Mouse (Mus musculus) A20 (cell line): ENCODE measurements around the gene Rag1.

Experiments used
- DNase-seq: peaks from one replicate; pipeline ENCODE4 v3.0.0-alpha.2; 2011; ENCODE audit warnings: low read depth, low spot score

The Rag1 gene

DNA sequence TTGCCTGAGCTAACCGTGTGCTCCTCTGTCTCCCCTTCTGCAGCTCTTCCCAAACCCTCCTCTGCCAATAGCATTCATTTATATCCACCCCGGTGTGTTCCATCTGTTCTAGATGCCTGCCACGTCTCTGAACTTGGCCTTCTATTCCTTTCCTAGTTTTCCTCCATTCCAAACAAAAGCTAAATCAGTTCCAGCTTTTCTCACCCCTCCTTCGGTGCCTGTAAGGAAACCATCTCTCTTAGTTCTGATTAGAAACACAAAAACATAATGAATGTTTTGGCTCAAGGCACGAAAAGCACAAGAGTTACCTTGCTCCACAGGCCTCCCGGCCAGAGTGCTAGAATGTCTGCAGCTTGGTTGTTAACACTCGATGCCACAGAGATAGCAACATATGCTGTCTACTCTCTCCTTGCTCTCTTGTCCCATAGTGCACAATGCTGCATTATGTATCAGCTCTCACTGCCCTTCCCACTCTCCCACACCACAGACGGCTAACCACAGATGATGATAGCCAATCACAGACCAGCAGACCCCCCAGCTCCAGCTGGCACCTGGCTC, at the start of gene Rag1, which contains the start of gene B230118H07Rik:
Rag1 (minus strand) TSS at position 388 of the 558 bp plus-strand sequence.
B230118H07Rik (minus strand) TSS at position 419 of the 558 bp plus-strand sequence.
- DNase-seq = peak; percentile 26

DNA sequence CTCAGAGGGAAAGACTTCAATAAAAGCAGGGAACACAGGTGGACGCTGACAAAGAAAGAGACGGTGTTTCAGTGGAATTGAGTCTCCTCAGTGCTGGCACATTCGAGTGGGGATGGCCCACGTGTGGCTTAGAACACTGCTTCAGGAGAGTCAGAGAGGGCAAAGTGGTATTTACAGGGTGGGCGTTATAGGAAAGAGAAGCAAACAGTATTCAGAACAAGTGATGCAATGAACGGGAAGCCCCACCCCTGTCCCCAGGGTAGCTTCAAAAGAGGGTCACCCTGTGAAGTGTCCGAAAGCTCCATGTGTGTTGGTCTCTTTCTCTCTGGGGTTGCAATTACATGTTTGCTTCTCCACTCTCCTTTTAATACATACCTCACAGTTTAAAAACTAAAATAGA, 46.3 kb upstream of the Rag1 start:
- no peak for DNase-seq

DNA sequence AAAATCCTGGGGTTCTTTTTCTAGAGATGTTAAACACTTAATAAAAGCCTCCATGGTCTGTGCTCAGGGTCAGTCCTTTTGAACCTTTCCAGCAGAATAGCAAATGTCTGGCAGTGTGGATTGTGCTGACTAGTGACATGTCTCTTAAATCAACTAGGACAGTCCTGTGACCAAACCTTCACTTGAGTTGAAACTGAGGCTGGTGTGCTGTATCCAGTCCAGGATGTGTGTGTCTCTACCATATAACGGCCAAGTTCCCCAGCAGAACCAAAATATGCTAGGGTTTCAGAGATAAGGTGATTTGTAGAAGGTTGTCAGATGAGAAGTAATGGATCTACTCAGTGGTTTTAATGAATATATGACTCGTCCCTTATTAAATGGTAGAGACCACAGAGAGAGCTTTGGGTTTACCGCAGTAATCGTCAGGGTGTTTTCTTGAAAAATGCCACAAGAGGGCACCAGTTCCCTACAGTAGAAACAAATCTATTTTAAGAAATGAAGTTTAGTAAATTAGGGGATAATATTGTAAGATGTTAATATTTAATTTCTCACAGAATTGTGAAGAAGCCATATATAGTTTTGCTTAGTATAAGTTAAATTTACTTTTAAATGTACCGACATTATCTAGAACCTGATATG, 44.4 kb upstream of the Rag1 start:
- DNase-seq = peak; percentile 39

DNA sequence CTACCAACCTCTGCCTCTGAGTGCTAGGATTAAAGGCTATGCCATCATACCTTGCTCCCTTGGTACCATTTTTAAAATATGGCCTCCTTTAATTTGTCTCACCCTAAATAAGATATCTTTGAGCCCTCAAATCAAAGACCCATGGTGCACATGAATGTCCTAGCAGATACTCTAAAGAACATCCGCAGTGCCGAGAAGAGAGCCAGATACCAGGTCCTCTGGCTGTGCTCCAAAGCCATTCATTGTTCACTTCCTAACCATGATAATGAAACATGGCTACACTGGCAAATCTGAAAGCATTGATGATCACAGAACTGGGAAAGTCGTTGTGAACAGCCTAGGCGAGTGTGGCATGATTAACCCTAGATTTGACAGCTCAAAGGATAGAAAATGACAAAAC, 43.7 kb upstream of the Rag1 start:
- no peak for DNase-seq

DNA sequence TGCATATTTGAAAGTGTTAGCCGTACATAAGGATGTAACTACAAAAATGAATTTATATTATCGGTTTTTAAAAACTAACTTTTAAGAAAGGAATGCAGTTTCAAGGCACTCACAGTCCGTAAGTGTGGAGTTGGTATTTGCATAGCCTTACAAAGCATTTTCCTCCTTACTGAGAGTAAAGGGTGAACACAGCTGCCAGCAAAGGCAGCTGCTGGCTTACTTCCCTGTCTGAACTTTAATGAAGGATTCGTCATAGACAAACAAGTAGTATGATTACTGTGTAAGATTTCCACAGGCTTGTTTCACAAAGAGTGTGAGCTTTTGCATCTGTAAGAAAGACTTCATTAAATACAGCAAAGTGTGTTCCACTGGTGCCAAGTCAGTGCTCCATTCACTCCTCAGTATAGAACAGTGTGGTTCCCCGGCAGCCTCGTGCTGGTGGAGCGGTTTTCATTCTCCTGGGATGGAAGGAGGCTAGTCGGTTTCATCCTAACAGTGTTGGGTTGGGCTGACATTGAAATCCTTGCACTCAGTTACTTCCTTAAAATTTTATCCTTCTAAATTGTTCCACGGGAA, 41.0 kb upstream of the Rag1 start:
- no peak for DNase-seq

DNA sequence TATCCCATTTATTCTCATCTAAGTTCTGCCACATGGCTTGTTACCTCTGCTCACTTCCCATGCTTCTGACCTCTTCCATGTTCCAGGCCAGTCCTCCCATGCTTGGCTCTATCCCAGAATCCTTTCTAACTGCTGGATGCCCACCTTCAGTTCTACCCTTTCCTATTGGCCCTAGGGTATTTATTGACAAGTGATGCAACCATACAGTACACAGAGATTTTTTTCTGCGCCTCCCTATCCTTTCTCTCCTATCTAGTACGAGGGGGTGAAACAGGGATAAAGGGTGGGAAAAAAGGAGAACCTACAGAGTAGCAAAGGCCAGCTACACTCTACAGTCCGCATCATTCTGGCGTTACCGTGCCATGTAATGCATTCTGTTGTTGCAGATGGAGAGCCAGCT, 38.7 kb upstream of the Rag1 start:
- no peak for DNase-seq

DNA sequence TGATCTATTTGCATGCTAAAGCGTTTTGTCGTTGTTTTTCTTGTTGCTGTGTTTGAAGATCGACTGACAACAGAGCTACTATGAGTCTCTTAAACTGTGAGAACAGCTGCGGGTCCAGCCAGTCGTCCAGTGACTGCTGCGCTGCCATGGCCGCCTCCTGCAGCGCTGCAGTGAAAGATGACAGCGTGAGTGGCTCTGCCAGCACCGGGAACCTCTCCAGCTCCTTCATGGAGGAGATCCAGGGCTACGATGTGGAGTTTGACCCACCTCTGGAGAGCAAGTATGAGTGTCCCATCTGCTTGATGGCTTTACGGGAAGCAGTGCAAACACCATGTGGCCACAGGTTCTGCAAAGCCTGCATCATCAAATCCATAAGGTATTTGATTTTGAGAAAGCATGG, 35.1 kb upstream of the Rag1 start:
- DNase-seq = no peak

DNA sequence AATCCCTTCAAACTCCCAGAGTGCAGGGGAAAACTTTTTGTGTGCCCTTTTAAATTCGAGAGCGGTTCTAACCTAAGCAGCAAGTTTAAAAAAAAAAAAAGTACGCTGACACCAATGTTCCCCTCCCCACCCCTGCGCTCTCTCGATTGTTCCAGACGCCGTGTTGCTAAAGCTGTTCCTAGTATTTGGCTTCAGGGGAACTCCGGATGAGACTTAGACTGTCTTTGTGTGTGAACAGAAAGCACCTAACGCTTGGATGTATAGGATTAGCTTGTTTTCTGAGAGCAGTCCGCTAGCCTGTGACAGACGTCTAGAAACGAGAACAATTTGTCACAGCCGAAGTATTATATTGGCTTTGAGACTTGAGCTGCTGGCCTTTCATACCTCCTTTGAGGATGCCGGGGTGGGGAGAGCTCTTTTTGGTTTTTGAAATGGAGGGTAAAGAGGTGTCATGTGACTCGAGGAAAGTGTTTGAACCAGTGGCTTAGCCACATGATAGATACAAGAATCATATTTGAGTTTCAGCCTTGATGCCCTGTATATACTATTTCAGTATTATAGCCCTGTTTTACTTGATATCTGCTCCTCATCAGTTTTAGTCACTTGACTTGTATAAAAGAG, 30.0 kb upstream of the Rag1 start:
- DNase-seq = peak; percentile 47

DNA sequence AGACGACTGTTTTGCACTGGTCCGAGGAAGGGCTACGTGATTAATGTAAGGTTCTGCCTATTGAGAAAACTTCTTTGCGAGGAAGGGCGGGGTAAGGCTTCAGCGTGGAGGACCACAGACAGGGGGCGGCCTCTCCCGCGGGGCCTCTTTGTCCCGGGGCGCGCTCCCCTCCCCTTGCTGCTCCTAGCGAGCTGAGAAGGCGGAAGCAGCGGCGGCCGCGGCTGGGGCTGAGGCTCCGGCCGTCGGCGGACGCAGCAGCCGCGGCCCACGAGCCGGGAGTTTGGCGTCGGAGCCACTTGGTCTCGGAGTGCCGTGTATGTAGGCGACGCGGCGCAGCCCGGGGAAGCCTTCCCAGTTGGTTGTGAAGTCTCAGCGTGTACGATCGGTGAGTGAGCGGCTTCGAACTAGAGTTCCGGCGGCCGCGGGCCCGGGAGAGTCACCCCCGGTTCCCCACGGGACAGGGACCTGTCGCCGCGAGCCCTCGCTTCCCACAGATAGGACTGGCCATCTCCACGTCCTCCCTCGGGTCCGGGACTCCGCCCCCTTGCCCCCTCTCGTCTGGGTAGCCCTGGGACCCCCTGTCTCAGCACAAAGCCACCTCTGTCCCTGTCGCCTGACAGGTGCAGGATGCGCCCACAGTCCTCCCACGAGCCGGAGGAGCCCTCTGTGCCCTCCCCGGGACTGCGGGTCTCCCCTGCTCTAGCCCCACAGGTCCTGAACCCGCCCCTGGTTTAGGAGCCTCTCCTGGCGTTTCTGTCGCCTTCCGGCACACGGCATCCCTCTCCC, 29.1 kb upstream of the Rag1 start, which contains the start of gene Traf6:
Traf6 (plus strand) TSS at position 194 of the 786 bp plus-strand sequence.
- peak; percentile 92 for DNase-seq

DNA sequence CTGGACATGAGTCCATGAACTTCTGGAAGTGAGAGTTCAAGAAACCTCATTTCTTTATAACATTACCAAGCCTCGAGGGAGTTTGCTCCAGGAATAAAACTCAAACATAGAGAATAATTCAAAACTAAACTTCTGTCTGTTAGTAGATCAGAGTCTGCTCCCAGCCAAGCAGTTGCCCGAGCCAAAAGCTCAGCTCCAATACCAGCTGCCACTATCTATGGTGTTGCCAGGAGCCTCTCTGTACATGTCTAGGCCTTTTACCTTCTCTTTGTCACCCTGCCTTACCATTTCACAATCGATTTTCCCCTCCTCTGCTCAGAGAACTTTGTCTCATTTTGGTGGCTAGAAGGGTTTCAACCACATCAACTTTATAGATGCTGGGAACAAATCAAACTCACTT, 24.2 kb upstream of the Rag1 start:
- DNase-seq = no peak

DNA sequence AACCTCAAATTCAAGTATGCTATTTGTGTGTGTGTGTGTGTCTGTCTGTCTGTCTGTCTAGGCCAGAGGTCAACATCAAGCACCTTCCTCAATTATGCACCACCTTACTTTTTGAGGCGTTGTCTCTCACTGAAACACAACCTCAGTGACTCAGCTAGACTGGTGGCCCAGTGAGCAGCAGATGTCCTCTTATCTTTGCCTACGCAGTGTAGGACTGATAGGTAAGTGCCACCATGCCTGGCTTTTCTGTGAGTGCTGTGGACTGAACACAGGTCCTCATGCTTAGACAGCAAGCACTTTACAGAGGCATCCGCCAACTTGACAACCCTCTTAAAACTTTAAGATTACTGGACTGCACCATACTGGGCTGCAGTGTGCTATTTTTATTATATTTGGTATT, 19.4 kb upstream of the Rag1 start:
- no peak for DNase-seq

DNA sequence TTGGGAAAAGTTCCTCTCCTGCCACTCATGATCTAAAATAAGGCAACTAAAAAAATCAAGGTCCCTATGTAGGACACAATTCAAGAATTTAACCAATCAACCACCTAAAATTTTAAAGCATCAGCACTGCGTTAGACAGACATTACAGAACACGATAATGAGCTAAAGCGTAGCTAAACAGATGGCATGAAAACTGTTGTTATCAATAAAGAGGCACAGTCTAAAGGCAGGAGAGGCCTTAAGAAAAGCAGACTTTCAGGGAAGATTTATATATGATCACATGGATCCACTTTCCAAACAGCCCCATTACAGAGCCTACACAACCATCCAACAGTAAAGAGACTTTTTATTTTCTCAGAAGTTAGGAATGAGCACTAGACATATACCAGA, 16.4 kb upstream of the Rag1 start:
- no peak for DNase-seq

DNA sequence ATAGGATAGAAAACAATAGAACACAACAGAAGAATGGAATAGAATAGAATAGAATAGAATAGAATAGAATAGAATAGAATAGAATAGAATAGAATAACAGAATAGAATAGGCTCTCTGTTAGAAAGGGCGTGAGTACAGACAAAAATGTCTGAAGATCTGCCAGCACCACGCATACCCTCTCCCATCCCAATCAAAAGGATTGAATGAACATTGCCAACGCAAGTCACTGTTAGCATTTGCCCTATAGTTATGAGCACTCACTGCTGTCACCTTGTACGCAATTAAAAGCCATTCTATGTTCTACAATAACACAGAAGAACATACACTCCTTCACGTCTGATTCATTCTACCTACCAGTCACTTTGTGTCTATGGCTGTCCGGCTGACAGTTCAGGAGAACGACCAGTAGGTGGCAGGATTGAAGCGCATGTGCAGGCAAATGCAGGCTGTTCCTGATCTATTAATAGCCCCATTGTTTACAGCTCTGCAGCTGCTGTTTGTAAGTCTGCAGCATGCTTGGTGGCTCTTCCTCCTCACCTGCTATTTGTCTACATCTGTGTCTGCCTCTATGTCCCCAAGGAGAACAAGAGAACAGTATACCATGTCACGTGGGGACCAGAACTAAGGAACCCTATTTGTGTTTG, 15.9 kb upstream of the Rag1 start:
- DNase-seq = peak; percentile 87

DNA sequence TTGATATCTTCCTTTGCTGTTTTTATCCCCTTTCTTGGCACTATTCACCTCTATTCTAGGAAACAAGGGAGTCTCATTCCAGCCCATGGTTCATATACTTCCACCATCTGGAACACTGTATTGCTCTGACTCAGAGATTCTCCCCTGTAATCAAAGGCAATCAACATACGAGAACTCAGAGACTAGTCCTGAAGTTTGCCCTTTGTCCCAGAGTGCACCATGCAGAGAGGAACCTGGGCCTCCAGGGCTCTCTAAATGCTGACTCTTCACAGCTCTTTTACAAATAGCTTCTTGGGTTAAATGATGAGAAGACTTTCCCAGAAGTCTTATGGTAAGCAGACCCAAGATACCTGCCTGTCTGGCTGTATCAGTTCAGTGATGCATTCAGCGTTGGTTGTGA, 11.2 kb upstream of the Rag1 start:
- no peak for DNase-seq

DNA sequence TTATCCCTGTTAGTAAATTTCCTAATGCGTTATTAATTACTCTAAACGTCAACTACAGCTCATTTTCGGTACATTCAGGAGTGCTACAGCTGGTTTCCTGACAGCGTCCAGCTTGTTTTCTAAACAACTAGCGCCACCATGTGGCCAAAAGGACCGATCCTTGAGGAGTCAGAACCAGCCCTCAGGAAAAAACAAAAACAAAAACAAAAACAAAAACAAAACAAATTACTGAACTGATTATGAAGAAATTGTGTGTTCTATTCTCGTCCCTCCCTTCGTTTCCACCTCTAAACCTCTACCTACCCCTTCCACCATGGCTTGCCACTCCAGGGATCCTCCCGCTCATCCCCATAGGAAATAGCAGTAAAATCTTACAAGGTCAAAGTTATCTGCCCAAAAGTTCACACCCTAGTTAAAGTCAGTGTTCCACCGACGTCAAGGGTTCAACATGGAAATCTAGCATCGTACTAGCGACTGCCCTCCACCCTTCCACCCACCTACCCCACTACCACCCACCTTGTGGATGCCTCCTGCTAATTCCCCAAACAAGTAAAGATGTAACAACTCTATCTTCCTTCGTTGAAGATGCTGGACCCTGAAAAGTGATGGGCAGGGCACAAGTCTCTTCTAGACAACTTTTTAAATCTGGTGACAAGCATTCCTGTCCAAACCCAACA, 3.8 kb upstream of the Rag1 start:
- DNase-seq = peak; percentile 79

DNA sequence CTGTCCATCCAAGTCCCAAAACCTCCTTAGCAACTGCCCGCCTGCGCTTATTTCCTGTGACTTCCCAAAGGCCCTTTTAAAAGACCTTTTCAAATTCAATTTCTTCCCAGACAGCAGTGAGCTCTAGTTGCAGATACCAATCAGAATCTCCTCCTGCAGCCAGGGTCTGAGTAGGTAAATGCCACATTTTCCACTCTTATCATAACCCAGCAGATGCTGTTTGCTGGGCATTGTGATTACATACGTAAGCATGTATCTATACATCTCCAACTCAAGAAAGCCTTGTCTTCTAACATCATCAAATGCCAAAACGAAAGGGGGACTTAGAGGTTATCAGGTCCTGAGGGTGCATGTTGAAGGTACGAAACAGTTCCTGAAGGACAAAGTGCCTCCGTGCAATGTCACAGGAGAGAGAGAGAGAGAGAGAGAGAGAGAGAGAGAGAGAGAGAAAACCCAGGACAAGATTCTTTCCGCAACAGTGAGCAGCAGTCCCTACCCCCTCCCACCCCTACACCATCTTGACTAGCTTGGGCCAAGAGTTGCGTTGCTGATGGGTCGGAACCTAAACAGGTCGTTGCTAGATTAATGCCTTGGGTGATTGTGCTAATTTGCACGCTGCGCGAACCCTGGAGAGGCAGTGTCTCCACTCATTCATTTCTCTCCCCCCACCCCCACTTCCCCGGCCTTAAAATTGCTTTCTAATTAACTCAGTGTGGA, 3.1 kb upstream of the Rag1 start:
- DNase-seq = no peak

DNA sequence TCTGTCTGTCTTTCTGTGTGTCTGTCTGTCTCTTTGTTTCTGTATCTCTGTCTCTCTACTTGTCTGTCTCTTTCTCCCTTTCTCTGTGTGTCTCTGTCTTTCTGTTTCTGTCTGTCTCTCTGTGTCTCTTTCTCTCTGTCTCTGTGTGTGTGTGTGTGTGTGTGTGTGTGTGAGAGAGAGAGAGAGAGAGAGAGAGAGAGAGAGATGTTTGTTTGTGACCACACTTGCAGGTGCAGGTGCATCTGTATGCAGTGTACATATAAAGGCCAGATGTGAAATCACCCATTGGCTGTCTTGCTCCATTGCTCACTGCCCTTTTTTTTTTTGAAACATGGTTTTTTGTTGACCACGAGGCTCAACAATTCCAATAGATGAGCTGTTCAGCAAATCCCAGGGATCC, 1.1 kb upstream of the Rag1 start:
- peak; percentile 59 for DNase-seq

DNA sequence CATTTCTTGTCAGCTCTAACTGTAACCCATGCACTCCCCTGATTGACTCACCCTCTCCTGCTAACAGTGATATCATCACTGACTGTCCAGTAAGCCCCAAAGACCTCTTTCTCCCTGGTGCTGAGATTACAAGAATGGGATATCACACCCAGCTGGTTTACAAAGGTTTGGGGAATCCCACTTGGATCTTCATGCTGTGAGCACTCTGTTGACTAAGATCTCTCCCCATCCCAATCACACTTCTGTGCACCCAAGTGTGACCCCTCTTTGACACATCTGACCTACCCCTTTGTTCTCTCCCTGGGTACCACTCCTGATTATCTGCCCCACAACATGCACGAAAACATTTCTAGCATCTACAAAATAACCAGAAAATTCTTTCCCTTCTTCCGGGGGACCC, 940 bp downstream of the Rag1 start:
- no peak for DNase-seq

DNA sequence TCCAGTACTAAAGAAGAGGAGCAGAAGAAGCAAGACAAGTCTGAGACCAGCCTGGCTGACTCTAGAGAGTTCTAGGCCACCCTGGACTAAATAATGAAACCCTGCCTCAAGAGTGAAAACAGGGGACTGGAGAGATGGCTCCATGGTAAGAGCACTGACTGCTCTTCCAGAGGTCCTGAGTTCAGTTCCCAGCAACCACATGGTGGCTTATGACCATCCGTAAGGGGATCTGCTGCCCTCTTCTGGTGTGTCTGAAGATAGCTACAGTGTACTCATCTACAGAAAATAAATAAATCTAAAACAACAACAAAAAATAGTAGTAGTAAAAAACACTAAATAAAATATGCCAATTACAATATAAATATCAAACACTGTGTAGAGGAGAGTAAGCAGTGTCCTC, 3.5 kb downstream of the Rag1 start:
- DNase-seq = peak; percentile 19

DNA sequence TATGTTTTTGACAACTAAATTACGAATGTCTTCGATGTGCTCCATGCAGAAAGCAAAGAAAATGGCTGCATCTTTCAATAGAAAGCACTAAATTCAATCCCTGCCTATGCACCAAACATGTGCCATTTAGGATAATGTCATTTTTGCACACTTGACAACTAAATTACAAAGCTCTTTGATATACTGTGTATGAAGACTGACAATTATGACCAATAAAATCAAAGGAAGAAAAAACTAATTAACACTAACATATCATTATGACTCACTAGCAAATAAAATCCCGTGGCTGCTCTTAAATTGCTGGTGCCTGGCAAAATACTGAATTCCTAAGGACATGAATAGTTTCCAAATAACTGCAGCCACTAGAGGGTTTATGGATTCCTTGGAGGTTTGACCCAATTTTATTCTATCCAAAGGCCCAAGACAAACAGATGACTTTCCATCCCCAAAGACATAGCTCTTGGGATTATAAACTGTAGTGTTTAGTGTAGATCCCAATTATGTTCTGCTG, 9.4 kb downstream of the Rag1 start:
- DNase-seq = no peak
